Mouse (Mus musculus) cerebellum, adult 11 months (tissue): ENCODE measurements around the gene Cdk15.

ENCODE experiments used
- DNase-seq: peaks from one replicate; pipeline ENCODE4 v3.0.0; 2022

Cdk15 gene

DNA sequence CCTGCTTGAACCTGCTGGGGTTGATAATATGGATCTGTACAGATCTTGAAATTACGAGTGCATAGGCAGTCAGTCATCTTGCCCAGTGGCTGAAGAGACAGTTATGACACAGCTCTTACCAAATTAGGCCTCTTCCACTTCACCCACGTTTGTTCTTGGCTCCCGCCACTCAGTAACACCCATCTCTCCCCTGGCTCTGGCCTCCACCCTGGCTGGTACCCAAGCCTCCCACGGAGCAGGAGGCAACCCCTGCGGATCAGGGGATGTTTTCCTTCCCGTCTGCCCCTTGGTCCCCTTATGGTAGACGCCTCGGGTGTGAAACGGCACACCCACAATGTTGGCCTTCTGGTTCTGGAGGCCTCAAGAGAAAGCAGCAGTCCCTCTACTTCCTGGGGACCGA is 124.2 kb downstream of the Cdk15 start:
- no peak for DNase-seq

DNA sequence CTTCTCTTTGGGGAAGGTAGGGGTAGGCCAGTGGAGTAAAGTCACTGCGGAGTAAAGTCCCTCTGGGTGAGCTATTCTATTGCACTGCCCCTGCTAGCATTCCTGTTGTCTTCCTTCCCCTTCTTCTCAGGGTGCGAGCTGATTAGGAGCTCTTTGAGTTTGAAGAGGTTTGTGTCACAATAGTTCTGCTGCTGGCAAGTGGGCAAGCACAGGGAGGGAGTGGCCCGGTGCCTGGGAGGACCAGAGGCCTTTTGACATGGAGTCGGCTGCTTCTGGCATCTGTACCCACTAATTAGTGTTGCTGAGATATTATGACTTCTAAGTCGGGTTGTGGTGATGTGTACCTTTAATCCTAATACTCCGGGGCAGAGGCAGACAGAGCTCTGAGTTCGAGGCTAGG is 124.8 kb downstream of the Cdk15 start:
- no peak for DNase-seq

DNA sequence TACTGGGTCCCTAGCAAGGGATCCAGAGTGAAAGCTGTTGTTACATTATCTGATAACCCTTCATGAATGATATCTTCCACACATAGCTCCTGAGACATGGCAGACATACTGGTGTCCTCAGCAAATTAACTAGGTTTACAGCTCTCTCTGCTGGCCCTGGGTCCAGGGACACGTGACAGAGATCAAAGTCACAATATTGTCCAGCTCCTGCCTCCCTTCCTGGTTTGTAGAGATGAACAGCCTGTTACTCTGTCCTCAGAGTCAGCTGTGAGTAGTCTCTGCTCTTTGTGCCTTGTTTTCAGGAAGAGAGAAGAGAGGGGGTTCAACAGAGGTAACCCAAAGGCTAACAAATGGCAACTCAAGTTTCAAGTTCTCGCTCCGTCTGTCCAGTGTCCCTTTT is 125.8 kb downstream of the Cdk15 start:
- no peak for DNase-seq

DNA sequence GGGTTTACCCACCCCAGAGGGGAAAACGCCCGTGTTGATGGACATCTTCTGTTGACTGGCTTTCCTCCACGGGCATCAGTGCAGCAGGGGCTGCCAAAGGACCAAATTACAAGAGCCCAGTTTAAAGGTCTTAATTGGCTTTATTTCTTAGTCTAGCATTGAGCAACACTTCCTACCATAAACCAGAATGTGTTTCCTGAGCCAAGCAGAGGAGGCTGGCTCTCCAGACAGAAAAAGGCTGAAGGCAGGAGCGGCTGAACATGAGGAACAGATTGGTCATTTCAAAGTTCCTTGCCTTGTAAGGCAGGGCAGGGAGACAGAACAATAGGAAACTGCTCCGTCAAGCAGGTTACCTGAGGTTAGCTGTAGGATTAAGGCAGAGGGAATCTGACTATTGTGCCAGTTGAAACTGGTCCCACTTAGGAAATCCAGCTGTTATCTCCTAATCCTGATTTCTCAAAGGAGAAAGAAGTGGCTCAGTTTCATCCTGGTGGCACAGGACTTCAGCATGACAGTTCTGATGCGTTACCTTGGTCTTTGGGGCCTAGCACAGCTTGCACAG is 126.4 kb downstream of the Cdk15 start:
- no peak for DNase-seq

DNA sequence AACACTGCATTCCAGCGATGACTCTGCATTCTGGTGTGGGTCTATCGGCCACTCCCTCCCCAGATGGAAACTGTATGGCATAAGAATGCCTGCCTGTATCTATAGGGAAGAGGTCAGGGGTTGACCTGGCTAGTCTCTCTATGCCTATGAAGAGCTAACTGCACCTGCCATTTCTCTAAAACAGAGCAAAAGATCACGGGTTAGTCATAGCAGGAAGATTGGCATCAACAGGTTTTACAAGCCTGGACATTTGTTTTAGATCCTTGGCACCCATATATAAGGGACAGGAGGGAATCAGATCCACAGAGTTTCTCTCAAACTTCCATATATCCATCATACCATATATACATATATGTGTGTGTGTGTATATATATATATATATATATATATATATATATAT is 127.7 kb downstream of the Cdk15 start:
- no peak for DNase-seq

DNA sequence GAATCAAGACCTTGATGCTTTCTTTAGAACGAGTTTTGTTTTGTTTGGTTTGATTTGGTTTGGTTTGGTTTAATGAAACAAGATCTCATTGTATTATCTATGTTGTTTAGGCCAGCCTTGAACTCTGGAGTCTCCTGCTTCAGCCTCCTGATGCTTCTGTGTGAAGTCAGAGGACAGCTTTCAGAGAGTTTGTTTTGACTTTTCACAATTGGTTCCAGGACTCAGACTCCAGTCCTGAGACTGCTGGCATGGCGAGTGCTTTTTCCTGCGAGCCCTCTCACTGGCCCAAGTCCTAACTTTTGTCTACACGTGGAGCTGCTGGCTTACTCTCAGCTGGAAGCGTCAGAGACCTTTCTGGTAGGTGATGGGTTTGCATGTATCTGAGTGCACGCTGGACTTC is 128.9 kb downstream of the Cdk15 start:
- DNase-seq = no peak

DNA sequence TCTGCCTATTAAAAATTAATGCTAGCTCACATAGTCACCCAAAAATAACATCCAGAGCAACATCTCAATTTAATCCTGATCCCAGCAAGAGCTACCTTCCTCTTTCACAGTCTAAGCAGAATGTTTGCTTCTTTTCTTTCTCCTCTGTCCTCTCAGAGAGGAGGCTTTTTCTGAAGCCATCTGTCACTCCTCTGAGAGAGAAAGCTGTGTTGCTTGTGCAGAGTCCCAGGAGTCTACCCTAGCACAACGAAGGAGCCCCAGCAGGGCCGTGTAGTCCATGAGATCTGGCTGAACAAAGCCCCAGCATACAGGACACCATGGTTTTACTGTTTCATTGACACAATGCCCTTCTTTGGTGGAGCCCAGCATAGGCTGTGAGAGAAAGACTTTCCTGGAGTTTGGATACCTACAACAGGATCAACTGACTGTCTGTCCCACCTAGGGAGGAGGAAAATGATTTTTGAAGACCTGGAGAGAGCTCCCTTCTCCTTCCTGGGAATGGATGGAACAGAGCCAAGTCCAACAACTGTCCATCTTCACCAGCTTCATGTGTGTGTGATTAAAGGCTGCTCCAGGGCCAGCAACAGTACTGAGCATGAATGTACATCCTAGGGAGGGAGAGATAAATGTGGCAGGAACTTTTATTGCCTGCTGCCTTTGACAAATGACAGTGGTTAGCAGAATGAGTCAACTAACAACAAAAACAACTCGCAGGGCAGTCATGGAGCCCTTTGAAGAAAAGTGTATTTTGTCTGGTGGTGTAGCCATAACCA is 131.0 kb downstream of the Cdk15 start:
- no peak for DNase-seq

DNA sequence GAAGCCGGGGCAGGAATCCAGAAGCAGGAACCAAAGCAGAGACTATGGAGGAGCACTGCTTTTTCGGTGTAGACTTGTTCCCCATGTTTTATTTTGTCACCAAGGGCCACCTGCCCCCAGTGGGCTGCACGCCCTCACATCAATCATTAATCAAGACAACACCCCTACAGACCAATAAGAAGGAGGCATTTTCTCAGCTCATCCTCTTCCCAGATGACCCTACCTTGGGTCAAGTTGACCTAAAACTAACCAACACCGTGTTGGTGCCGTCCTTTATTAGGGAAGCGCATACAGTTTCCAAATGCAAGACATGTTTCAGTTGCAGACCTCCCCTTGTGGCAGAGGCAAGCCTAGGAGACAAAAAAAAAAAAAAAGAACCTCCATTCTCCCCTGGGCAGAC is 132.5 kb downstream of the Cdk15 start:
- DNase-seq = no peak

DNA sequence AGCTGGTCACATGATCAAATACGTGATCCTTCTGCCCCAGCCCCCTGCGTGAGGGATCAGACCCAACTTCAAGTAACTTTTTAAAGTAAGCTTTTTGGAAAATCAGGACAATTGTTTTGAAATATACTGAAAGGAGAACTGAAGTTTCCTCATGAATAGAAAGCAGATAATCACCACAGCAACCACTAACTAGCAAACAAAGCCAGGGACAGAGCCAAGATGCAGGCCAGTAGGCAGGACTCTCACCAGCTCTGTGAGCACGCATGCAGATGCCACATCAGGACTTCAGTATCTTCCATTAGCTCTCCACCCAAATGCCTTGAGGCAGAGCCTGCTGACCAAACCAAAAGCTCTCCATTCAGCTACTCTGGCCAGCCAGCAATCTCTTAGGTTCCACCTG is 135.0 kb downstream of the Cdk15 start:
- no peak for DNase-seq

DNA sequence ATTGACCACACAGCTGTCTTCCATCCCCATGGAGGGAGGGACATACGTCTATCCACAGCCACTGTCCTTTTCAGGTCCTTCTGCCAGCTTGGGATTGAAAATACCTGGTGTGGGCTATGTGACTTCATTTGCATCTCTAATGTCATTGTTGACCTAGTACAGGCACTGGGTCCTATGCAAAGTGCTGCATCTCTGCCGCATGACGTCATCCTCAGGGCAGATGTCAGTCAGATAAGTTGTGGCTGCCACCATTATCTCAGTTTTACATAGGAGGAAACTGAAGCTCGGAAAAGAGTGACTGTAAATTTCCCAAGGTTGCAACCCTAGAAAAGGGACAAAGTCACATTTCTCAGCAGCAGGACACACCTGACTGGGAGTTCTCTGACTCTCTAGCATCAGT is 137.4 kb downstream of the Cdk15 start:
- no peak for DNase-seq

DNA sequence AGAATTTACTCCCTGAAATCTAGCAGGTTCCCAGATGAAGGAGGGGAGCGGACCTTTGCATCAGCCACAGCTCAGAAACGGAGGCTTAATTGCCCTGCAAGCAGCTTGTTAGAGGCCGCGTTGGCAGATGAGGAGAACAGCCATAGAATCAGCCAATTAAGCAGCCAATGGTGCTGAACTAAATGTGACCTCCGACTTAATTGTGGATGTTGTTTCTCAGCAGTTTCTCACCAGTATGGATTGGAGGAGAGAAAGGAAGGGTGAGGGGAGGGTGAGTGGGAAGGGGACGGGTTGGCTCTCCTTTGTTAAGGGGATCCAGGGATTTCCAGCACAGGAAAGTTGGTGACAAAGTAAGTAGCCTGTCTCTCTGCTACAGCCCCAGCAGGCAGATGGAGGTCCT is 137.9 kb downstream of the Cdk15 start:
- DNase-seq = no peak

DNA sequence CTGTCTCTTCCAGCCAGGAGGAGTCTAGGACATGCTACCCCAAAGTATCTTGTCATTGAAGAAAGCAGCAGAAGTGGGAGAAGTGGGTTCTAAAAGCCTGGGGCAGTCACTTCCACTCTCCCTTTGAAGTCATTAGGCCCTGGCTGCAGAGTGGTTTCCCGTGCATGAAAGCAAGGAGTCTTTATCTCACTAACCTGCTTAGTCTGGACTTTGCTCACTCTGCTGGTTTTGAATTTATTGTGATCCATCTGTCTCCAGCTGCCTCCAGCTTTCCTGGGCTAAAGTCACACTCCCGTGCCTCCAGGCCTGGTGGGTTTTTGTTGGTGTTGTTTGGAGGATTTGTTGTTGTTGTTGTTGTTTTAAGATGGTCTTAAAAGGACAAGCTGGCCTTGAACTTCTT is 139.3 kb downstream of the Cdk15 start:
- DNase-seq = no peak

DNA sequence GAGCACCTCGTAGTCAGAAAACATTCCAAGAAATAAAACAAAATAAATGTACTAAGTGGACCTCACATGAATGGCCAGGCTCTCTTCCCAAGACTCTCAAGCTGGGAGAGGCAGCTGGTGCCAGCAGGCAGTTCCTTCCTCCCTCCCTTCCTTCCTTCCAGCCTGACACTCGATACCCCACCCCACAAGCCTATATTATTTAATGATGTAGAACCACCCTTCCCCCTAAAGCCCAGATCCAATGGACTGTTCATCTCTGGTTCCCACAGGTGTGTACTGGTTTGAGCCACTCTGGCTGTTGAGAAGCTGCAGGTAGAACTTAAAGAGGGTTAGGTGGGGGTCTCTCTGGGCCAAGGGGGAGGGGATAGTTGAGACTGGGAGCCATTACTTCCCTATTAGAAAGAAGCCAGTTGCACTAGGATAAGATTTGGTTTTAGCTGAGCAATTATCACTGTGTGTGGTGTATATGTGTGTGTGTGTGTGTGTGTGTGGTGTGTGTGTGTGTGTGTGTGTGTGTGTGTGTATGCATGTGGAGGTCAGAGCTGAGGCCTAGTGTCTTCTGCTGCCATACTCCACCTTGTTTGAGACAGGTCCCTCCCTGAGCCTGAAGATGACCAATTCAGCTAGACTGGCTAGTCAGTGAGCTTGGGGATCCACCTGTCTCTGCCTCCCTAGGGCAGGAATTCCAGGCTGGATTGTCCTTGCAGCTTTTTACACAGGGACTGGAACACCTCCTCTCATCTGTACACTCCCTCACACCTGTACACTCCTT is 143.0 kb downstream of the Cdk15 start:
- no peak for DNase-seq

DNA sequence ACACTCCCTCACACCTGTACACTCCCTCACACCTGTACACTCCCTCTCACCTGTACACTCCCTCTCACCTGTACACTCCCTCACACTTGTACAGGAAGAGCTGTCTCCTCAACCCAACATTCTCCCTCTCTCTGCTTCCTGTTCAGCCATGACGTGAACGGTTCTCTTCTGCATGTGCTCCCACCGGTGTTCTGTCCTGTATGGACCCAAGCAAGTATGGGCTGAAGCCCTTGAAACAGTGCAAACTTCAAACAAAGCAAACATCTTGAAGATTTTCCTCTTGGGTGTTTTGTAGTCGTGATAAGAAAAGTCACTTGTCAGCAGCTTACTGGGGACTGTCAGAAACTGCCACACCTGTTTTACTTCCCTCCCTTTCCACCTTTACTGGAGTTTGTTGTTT is 144.5 kb downstream of the Cdk15 start:
- DNase-seq = no peak
